Mouse (Mus musculus): Measurements from ENCODE around the gene Rsrc1.
A peak's percentile ranks its signal among the peaks of the same experiment; 100 is the strongest.

Gene Rsrc1

GRCm38 (mm10) chr3:66972191-66972950 is 8.8 kb upstream of the Rsrc1 start:
- no peaks in the 10 kb centered on the region for H3K9me3 ChIP-seq (ENCODE audit: low read length)
- peaks cover 19% of the 10 kb centered on the region for H3K4me1 ChIP-seq (replicated peaks; ENCODE audit: low read depth, low read length)
- TF ChIP-seq CTCF (conservative IDR thresholded peaks at IDR 0.05; ENCODE audit: low read length) (no peak), NANOG (IDR thresholded peaks at IDR 0.05; ENCODE audit: borderline replicate concordance, low read length) (no peak), POU5F1 (IDR thresholded peaks at IDR 0.05; ENCODE audit: borderline replicate concordance, low read length) (no peak)
- no peaks in the 10 kb centered on the region for H3K36me3 ChIP-seq (ENCODE audit: insufficient read depth, low read length)
- no peak overlapping the region for H3K4me3 ChIP-seq (replicated peaks; ENCODE audit: low read length)
- peaks cover 64% of the 10 kb centered on the region for H3K27me3 ChIP-seq (ENCODE audit: insufficient read depth, low read length)

GRCm38 (mm10) chr3:66973391-66973943 is 7.7 kb upstream of the Rsrc1 start:
- no peaks in the 10 kb centered on the region for H3K36me3 ChIP-seq (ENCODE audit: insufficient read depth, low read length)
- peak overlapping the region; percentile 86 for H3K4me3 ChIP-seq (replicated peaks; ENCODE audit: low read length)
- peaks cover 72% of the 10 kb centered on the region for H3K27me3 ChIP-seq (ENCODE audit: insufficient read depth, low read length)
- H3K4me1 ChIP-seq (replicated peaks; ENCODE audit: low read depth, low read length): peaks cover 25% of the 10 kb centered on the region
- no peaks in the 10 kb centered on the region for H3K9me3 ChIP-seq (ENCODE audit: low read length)
- TF ChIP-seq POU5F1 (IDR thresholded peaks at IDR 0.05; ENCODE audit: borderline replicate concordance, low read length) (no peak), CTCF (conservative IDR thresholded peaks at IDR 0.05; ENCODE audit: low read length) (no peak), NANOG (IDR thresholded peaks at IDR 0.05; ENCODE audit: borderline replicate concordance, low read length) (no peak)

- no peaks in the 10 kb centered on the region for H3K36me3 ChIP-seq (ENCODE audit: insufficient read depth, low read length)
- no peak overlapping the region for H3K4me3 ChIP-seq (replicated peaks; ENCODE audit: low read length)
- peaks cover 33% of the 10 kb centered on the region for H3K4me1 ChIP-seq (replicated peaks; ENCODE audit: low read depth, low read length)
- no peak for TF ChIP-seq NANOG (IDR thresholded peaks at IDR 0.05; ENCODE audit: borderline replicate concordance, low read length)
- TF ChIP-seq CTCF (conservative IDR thresholded peaks at IDR 0.05; ENCODE audit: low read length): no peak
- TF ChIP-seq POU5F1 (IDR thresholded peaks at IDR 0.05; ENCODE audit: borderline replicate concordance, low read length): no peak
- no peaks in the 10 kb centered on the region for H3K9me3 ChIP-seq (ENCODE audit: low read length)
- peaks cover 82% of the 10 kb centered on the region for H3K27me3 ChIP-seq (ENCODE audit: insufficient read depth, low read length)
These were observed 6.7 kb upstream of the Rsrc1 start for GRCm38 (mm10) chr3:66974501-66974900.

GRCm38 (mm10) chr3:66976889-66977615 is 4.1 kb upstream of the Rsrc1 start:
- H3K36me3 ChIP-seq (ENCODE audit: insufficient read depth, low read length): no peaks in the 10 kb centered on the region
- peaks cover 17% of the 10 kb centered on the region; the same call in 1 of the 2 replicates for H3K4me1 ChIP-seq (replicated peaks; ENCODE audit: low read depth, low read length)
- H3K4me3 ChIP-seq (replicated peaks; ENCODE audit: low read length): no peak overlapping the region
- no peak for TF ChIP-seq POU5F1 (IDR thresholded peaks at IDR 0.05; ENCODE audit: borderline replicate concordance, low read length)
- no peak for TF ChIP-seq CTCF (conservative IDR thresholded peaks at IDR 0.05; ENCODE audit: low read length)
- no peak for TF ChIP-seq NANOG (IDR thresholded peaks at IDR 0.05; ENCODE audit: borderline replicate concordance, low read length)
- H3K27me3 ChIP-seq (ENCODE audit: insufficient read depth, low read length): peaks cover 84% of the 10 kb centered on the region
- no peaks in the 10 kb centered on the region for H3K9me3 ChIP-seq (ENCODE audit: low read length)

- H3K4me3 ChIP-seq (replicated peaks; ENCODE audit: low read length): 0 out of 2 replicates have a peak overlapping the region, but pooled peaks have one; percentile 56
- no peaks in the 10 kb centered on the region for H3K36me3 ChIP-seq (ENCODE audit: insufficient read depth, low read length)
- H3K4me1 ChIP-seq (replicated peaks; ENCODE audit: low read depth, low read length): peaks cover 26% of the 10 kb centered on the region
- peaks cover 85% of the 10 kb centered on the region for H3K27me3 ChIP-seq (ENCODE audit: insufficient read depth, low read length)
- TF ChIP-seq POU5F1 (IDR thresholded peaks at IDR 0.05; ENCODE audit: borderline replicate concordance, low read length) (no peak), NANOG (IDR thresholded peaks at IDR 0.05; ENCODE audit: borderline replicate concordance, low read length) (no peak), CTCF (conservative IDR thresholded peaks at IDR 0.05; ENCODE audit: low read length) (no peak)
- H3K9me3 ChIP-seq (ENCODE audit: low read length): no peaks in the 10 kb centered on the region
These were observed 3.3 kb upstream of the Rsrc1 start for GRCm38 (mm10) chr3:66977811-66978456.

GRCm38 (mm10) chr3:66978457-66979381 is 2.5 kb upstream of the Rsrc1 start:
- TF ChIP-seq NANOG (IDR thresholded peaks at IDR 0.05; ENCODE audit: borderline replicate concordance, low read length) (no peak), POU5F1 (IDR thresholded peaks at IDR 0.05; ENCODE audit: borderline replicate concordance, low read length) (no peak), CTCF (conservative IDR thresholded peaks at IDR 0.05; ENCODE audit: low read length) (no peak)
- Histone ChIP-seq H3K4me3 (replicated peaks; ENCODE audit: low read length) (peak overlapping the region; percentile 56), H3K36me3 (ENCODE audit: insufficient read depth, low read length) (no peaks in the 10 kb centered on the region), H3K4me1 (replicated peaks; ENCODE audit: low read depth, low read length) (peaks cover 26% of the 10 kb centered on the region), H3K27me3 (ENCODE audit: insufficient read depth, low read length) (peaks cover 83% of the 10 kb centered on the region), H3K9me3 (ENCODE audit: low read length) (no peaks in the 10 kb centered on the region)

- peaks cover 79% of the 10 kb centered on the region for H3K27me3 ChIP-seq (ENCODE audit: insufficient read depth, low read length)
- peaks cover 24% of the 10 kb centered on the region for H3K4me1 ChIP-seq (replicated peaks; ENCODE audit: low read depth, low read length)
- H3K4me3 ChIP-seq (replicated peaks; ENCODE audit: low read length): no peak overlapping the region
- TF ChIP-seq NANOG (IDR thresholded peaks at IDR 0.05; ENCODE audit: borderline replicate concordance, low read length) (no peak), POU5F1 (IDR thresholded peaks at IDR 0.05; ENCODE audit: borderline replicate concordance, low read length) (no peak), CTCF (conservative IDR thresholded peaks at IDR 0.05; ENCODE audit: low read length) (no peak)
- H3K36me3 ChIP-seq (ENCODE audit: insufficient read depth, low read length): no peaks in the 10 kb centered on the region
- H3K9me3 ChIP-seq (ENCODE audit: low read length): no peaks in the 10 kb centered on the region
These were observed 1.7 kb upstream of the Rsrc1 start for GRCm38 (mm10) chr3:66979491-66979890.

All from E14TG2a.4 (cell line).